Mouse (Mus musculus) adrenal gland (tissue): Measurements from ENCODE around the gene Rnf114.

Experiments used
- intact Hi-C: fragments of 180-260 bp; cut with DNase I; formaldehyde crosslinking; loops from one replicate; pipeline ENCODE4 v1.15.1; 2025

Gene Rnf114

GRCm38 (mm10) chr2:167563703-167564102 is 71.3 kb downstream of the Rnf114 start:
- intact Hi-C loops = no loop called here

GRCm38 (mm10) chr2:167564551-167565311 is 72.3 kb downstream of the Rnf114 start:
- intact Hi-C loops = no loop called here

GRCm38 (mm10) chr2:167565312-167565656 is 72.8 kb downstream of the Rnf114 start:
- intact Hi-C loops = no loop called here

GRCm38 (mm10) chr2:167565682-167566081 is 73.2 kb downstream of the Rnf114 start:
- intact Hi-C loops = no loop called here
